Mouse (Mus musculus): ENCODE results near the gene Mycbp2. TPM values are rescaled to one million over a fixed set of nuclear protein-coding genes. Genes with fewer than 3 reads are reported as not detected.

The Mycbp2 gene
- 12.9 TPM in 2 replicates for polyA plus RNA-seq (2015; fragmentation: Nextera tagmentation; extraction: Ambion mirVana)

DNA sequence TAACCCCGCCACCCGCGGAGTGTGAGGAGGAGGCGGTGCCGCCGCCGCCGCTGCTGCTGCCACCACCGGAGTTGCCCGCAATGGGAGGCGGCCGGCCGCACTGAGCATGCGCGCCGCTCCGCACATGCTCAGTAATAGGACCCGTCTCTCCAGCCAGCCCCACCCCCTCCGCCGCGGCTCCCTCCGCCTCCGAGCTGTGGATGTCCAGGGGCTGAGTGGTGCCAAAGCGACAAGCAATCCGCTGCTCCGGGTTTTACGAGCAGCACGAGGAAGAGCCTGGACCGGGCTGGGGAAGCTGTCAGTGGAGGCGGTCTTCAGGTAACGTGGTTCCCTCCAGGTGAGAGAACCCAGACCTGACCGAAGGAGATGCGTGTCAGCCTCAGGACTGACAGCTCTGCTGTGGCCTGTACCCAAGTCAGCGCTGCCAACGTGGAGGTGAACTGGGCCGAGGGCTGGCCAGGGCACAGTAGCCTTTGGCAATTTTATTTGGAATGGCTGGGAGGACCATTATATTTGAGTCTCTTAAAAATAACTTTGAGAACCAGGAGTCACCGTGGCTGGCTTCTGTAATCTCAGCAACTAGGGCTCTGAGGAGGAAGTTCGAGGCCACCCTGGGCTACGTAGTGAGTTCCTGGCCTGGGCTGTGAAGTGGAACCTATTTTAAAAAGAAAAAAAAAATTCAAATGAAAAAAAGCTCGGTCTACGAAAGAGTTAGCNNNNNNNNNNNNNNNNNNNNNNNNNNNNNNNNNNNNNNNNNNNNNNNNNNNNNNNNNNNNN is at the start of gene Mycbp2:
Gene Mycbp2 (minus strand): TSS at position 86 of the 777 bp plus-strand sequence.
- WGBS, result 5% methylated on average over 40 of the region's 41 CpGs
- no peaks in the 10 kb centered on the region for H3K27me3 ChIP-seq (replicated peaks; ENCODE audit: control insufficient read depth, insufficient read depth, low read length)
- H3K4me1 ChIP-seq (ENCODE audit: control insufficient read depth, insufficient read depth, low read length), result peaks cover 20% of the 10 kb centered on the region
- peak within 1 kb of the TSS; percentile 86 for H3K27ac ChIP-seq (ENCODE audit: low read length)
- peak; percentile 99 for ATAC-seq
- H3K36me3 ChIP-seq (ENCODE audit: control insufficient read depth, insufficient read depth, low read length), result no peaks in the 10 kb centered on the region
- peak within 1 kb of the TSS; percentile 78 for H3K4me3 ChIP-seq (ENCODE audit: low read length)
- H3K9ac ChIP-seq (ENCODE audit: low read depth, low read length), result peak within 1 kb of the TSS; percentile 83
- peak within 1 kb of the TSS; percentile 64 for H3K4me2 ChIP-seq (ENCODE audit: low read depth, low read length)
- H3K9me3 ChIP-seq (ENCODE audit: control insufficient read depth, low read length), result no peaks in the 10 kb centered on the region

DNA sequence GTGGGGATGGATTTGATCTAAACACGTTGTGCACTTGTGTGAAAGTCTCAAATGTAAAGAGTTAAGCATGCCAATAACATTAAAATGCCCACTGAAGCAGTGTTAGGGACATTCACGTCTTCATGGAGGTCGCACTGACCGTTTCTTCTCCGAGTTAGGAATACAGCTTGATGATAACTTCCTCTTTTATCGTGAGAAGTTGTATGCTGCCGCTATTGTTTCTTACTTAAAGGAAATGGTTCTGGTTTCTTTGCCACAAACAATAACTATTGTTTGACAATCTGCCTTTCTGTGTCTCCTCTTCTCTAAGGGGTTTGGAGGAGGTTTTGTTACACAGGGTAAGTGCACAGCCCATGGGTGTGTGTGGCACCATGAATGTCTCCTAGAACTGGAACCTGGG is 45.8 kb upstream of the Mycbp2 start:
- Histone ChIP-seq H3K36me3 (ENCODE audit: control insufficient read depth, insufficient read depth, low read length) (no peaks in the 10 kb centered on the region), H3K27ac (ENCODE audit: low read length) (no peak overlapping the region), H3K27me3 (replicated peaks; ENCODE audit: control insufficient read depth, insufficient read depth, low read length) (no peaks in the 10 kb centered on the region), H3K9me3 (ENCODE audit: control insufficient read depth, low read length) (no peaks in the 10 kb centered on the region), H3K9ac (ENCODE audit: low read depth, low read length) (no peak overlapping the region), H3K4me3 (ENCODE audit: low read length) (no peak overlapping the region), H3K4me2 (ENCODE audit: low read depth, low read length) (no peak overlapping the region), H3K4me1 (ENCODE audit: control insufficient read depth, insufficient read depth, low read length) (no peaks in the 10 kb centered on the region)
- WGBS, result 76% methylated on average over 7 of the region's 7 CpGs
- no peak for ATAC-seq

DNA sequence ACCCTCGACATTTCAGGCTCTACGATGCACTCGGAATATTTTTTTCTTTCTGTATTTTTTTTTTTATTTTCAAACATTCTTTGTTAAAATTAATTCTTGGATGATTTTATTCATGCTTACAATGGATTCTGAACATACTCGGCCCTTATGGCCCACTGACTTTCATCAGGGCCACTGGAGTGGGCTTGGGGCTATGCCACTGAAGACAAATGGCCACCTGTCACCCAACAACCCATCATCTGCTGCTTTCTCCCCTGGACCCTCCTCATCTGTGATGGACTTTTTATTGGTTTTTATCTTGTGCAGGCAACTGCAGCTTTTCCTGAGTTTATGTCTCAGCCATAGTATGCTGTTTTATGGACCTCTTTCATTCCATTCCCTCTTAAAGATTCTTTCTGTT is 40.8 kb upstream of the Mycbp2 start:
- no peaks in the 10 kb centered on the region for H3K36me3 ChIP-seq (ENCODE audit: control insufficient read depth, insufficient read depth, low read length)
- no peaks in the 10 kb centered on the region for H3K9me3 ChIP-seq (ENCODE audit: control insufficient read depth, low read length)
- H3K9ac ChIP-seq (ENCODE audit: low read depth, low read length), result no peak overlapping the region
- H3K4me3 ChIP-seq (ENCODE audit: low read length), result no peak overlapping the region
- no peak for ATAC-seq
- WGBS, result 89% methylated on average over 4 of the region's 4 CpGs
- H3K4me2 ChIP-seq (ENCODE audit: low read depth, low read length), result no peak overlapping the region
- no peaks in the 10 kb centered on the region for H3K27me3 ChIP-seq (replicated peaks; ENCODE audit: control insufficient read depth, insufficient read depth, low read length)
- H3K27ac ChIP-seq (ENCODE audit: low read length), result no peak overlapping the region
- H3K4me1 ChIP-seq (ENCODE audit: control insufficient read depth, insufficient read depth, low read length), result no peaks in the 10 kb centered on the region

DNA sequence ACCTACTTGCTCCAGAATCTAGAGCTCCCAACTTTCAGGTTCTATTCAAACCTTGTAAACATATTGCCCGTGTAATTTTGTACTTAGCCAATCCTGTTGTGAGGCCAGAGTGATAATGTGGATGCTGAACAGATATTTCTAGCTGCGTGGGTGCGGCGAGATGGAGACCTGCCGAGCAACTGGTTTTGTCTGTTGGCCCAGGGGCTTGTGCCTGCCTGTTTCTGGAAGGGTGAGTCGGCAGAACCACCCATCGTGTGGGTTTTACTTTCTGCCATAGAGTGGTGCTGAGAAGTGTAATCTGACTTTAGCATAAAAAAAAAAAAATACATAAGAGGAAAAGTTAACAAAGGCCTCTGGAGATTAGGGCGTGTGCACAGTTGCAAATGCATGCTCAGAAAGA is 40.3 kb upstream of the Mycbp2 start:
- Histone ChIP-seq H3K9me3 (ENCODE audit: control insufficient read depth, low read length) (no peaks in the 10 kb centered on the region), H3K36me3 (ENCODE audit: control insufficient read depth, insufficient read depth, low read length) (no peaks in the 10 kb centered on the region), H3K4me3 (ENCODE audit: low read length) (no peak overlapping the region), H3K4me2 (ENCODE audit: low read depth, low read length) (no peak overlapping the region), H3K27me3 (replicated peaks; ENCODE audit: control insufficient read depth, insufficient read depth, low read length) (no peaks in the 10 kb centered on the region), H3K27ac (ENCODE audit: low read length) (no peak overlapping the region), H3K4me1 (ENCODE audit: control insufficient read depth, insufficient read depth, low read length) (no peaks in the 10 kb centered on the region), H3K9ac (ENCODE audit: low read depth, low read length) (no peak overlapping the region)
- WGBS, result 83% methylated on average over 8 of the region's 8 CpGs
- no peak for ATAC-seq

DNA sequence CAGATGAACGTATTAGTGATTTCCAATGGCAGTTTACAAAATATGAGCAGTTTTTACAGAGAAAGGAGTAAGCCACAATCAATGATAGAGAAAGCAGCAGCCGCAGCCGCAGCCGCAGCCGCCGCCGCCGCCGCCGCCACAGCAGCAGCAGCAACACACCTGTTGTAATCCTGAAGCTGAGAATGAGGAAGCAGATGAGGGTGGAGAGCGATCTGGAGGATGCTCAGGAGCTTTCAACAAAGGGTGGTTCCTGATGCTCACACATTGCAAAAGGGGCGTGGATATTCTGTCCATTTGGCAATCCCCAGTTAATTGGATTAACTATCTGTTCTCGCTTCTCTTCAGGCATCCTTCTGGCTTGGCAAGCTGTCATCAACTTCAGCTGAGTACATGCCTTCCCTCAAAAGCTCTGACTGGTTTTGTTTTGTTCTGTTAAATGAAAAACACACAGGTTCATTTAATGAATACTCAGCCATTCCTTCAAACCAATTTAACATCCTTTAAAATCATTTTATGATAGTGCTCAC is 38.5 kb upstream of the Mycbp2 start:
- H3K4me1 ChIP-seq (ENCODE audit: control insufficient read depth, insufficient read depth, low read length), result no peaks in the 10 kb centered on the region
- H3K4me2 ChIP-seq (ENCODE audit: low read depth, low read length), result no peak overlapping the region
- no peak overlapping the region for H3K27ac ChIP-seq (ENCODE audit: low read length)
- ATAC-seq, result no peak
- H3K9ac ChIP-seq (ENCODE audit: low read depth, low read length), result no peak overlapping the region
- no peak overlapping the region for H3K4me3 ChIP-seq (ENCODE audit: low read length)
- no peaks in the 10 kb centered on the region for H3K27me3 ChIP-seq (replicated peaks; ENCODE audit: control insufficient read depth, insufficient read depth, low read length)
- 65% methylated on average over 13 of the region's 13 CpGs for WGBS
- no peaks in the 10 kb centered on the region for H3K36me3 ChIP-seq (ENCODE audit: control insufficient read depth, insufficient read depth, low read length)
- no peaks in the 10 kb centered on the region for H3K9me3 ChIP-seq (ENCODE audit: control insufficient read depth, low read length)

DNA sequence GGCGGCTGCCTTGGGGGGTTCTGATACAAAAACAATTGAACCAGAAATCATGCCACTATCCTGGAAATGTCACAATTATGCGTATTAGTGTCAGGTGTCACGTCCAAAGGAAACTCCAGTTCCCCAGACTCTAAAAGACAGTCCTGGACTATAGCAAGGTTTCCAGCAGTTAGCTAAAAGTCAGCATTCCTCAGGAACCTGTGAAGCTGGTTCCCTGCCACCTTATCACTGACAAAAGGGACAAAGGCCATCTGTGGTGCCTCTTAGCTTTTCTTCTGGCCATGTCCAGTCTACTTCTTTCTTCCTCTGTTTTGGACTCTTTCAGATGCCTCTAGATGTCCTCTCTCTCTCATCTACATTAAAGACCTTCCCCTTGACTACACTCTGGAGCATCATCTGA is 32.1 kb upstream of the Mycbp2 start:
- no peaks in the 10 kb centered on the region for H3K4me1 ChIP-seq (ENCODE audit: control insufficient read depth, insufficient read depth, low read length)
- H3K4me3 ChIP-seq (ENCODE audit: low read length), result no peak overlapping the region
- no peaks in the 10 kb centered on the region for H3K9me3 ChIP-seq (ENCODE audit: control insufficient read depth, low read length)
- no peak for ATAC-seq
- H3K36me3 ChIP-seq (ENCODE audit: control insufficient read depth, insufficient read depth, low read length), result no peaks in the 10 kb centered on the region
- WGBS, result 69% methylated on average over 3 of the region's 3 CpGs
- H3K9ac ChIP-seq (ENCODE audit: low read depth, low read length), result no peak overlapping the region
- no peak overlapping the region for H3K27ac ChIP-seq (ENCODE audit: low read length)
- H3K4me2 ChIP-seq (ENCODE audit: low read depth, low read length), result no peak overlapping the region
- H3K27me3 ChIP-seq (replicated peaks; ENCODE audit: control insufficient read depth, insufficient read depth, low read length), result no peaks in the 10 kb centered on the region

DNA sequence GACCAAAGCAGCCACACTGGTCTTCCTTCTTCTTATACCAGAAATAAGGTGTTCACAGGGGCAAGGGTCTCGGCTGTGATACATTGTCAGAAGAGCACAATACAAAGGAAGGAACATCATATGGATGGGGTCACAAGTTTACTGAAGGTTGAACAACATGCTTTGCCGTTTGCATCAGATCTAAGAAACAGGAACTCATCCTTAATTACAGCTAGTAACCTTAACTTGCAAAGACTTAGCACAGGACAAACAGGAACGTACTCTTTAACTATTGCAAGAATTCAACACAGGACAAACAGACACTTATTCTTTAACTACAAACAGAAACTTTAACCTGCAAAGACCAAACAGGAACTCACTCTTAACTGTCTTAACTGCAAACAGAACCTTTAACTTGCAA is 30.2 kb upstream of the Mycbp2 start:
- no peak for ATAC-seq
- Histone ChIP-seq H3K4me2 (ENCODE audit: low read depth, low read length) (no peak overlapping the region), H3K9me3 (ENCODE audit: control insufficient read depth, low read length) (no peaks in the 10 kb centered on the region), H3K27ac (ENCODE audit: low read length) (no peak overlapping the region), H3K4me1 (ENCODE audit: control insufficient read depth, insufficient read depth, low read length) (no peaks in the 10 kb centered on the region), H3K36me3 (ENCODE audit: control insufficient read depth, insufficient read depth, low read length) (no peaks in the 10 kb centered on the region), H3K4me3 (ENCODE audit: low read length) (no peak overlapping the region), H3K9ac (ENCODE audit: low read depth, low read length) (no peak overlapping the region), H3K27me3 (replicated peaks; ENCODE audit: control insufficient read depth, insufficient read depth, low read length) (no peaks in the 10 kb centered on the region)
- WGBS, result 75% methylated on average over 3 of the region's 3 CpGs

DNA sequence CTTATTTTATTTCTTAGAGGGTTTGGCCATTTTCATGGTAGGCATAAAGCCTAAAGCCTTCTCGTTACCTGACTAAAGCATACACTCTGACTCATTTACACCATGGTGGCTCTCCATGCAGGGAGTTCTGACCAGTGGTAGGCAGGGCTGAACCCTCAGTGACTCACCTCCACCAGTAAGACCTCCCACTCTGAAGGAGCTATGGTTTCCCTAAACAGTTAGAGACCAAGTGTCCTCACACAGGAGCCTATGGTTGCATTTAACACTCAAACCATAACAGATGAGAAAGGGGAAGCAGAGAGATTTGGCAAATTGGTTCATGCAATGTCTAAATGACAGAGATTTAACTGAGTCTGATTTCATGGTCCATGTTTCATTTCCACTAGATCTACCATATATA is 28.9 kb upstream of the Mycbp2 start:
- Histone ChIP-seq H3K9ac (ENCODE audit: low read depth, low read length) (no peak overlapping the region), H3K36me3 (ENCODE audit: control insufficient read depth, insufficient read depth, low read length) (no peaks in the 10 kb centered on the region), H3K27me3 (replicated peaks; ENCODE audit: control insufficient read depth, insufficient read depth, low read length) (no peaks in the 10 kb centered on the region), H3K9me3 (ENCODE audit: control insufficient read depth, low read length) (no peaks in the 10 kb centered on the region), H3K4me2 (ENCODE audit: low read depth, low read length) (no peak overlapping the region), H3K4me3 (ENCODE audit: low read length) (no peak overlapping the region), H3K4me1 (ENCODE audit: control insufficient read depth, insufficient read depth, low read length) (no peaks in the 10 kb centered on the region), H3K27ac (ENCODE audit: low read length) (no peak overlapping the region)
- ATAC-seq, result no peak
- 85% methylated on average over 1 of the region's 1 CpGs for WGBS

DNA sequence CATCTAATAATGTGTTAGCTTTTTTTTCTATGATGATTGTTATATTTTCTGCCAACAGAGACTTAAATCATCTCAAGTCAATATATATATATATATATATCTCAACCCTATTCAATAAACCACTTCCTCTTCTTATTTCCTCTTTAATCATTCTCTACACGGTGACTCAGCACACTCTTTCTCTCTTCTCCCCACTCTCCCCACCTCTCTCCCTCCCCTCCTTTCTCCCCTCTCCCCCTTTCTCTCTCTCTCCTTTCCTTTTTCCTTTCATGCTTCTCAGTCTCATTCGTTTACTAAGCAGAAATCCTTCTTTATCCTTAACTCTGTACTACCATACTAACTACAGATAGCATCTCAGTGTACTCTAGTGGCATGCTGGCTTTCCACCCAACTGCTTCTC is 16.6 kb upstream of the Mycbp2 start:
- no peak overlapping the region for H3K4me2 ChIP-seq (ENCODE audit: low read depth, low read length)
- 42% methylated on average over 2 of the region's 2 CpGs for WGBS
- no peak overlapping the region for H3K9ac ChIP-seq (ENCODE audit: low read depth, low read length)
- no peaks in the 10 kb centered on the region for H3K4me1 ChIP-seq (ENCODE audit: control insufficient read depth, insufficient read depth, low read length)
- H3K4me3 ChIP-seq (ENCODE audit: low read length), result no peak overlapping the region
- no peak for ATAC-seq
- H3K27me3 ChIP-seq (replicated peaks; ENCODE audit: control insufficient read depth, insufficient read depth, low read length), result no peaks in the 10 kb centered on the region
- H3K36me3 ChIP-seq (ENCODE audit: control insufficient read depth, insufficient read depth, low read length), result no peaks in the 10 kb centered on the region
- no peak overlapping the region for H3K27ac ChIP-seq (ENCODE audit: low read length)
- no peaks in the 10 kb centered on the region for H3K9me3 ChIP-seq (ENCODE audit: control insufficient read depth, low read length)
